7 mouse cellular contexts compared by ENCODE assay signal in genomic region chr4:41502986-41503412, GRCm38 (mm10). TPM values are rescaled to one million over a fixed set of nuclear protein-coding genes. Genes with fewer than 3 reads are reported as not detected.
DNase-seq lines count a peak whose midpoint lies in the region; ATAC-seq lines count a peak whose summit lies in the region.

AI464131 (minus strand) TSS chr4:41503076.

- peak within 1 kb of the TSS; percentile 48 for H3K27ac ChIP-seq in embryonic facial prominence, embryonic 12.5 days
- peak within 1 kb of the TSS; percentile 76; the same call in 1 of the 2 replicates for H3K27ac ChIP-seq in limb, embryonic 10.5 days
- peak within 1 kb of the TSS; percentile 60 for H3K27ac ChIP-seq in midbrain, embryonic 13.5 days

- peaks cover 44% of the 10 kb centered on the region for H3K27me3 ChIP-seq in embryonic facial prominence, embryonic 12.5 days
- peaks cover 70% of the 10 kb centered on the region for H3K27me3 ChIP-seq in limb, embryonic 10.5 days (ENCODE audit: low read depth, poor library complexity, severe bottlenecking)
- peaks cover 45% of the 10 kb centered on the region for H3K27me3 ChIP-seq in midbrain, embryonic 13.5 days

- peak; percentile 100 for DNase-seq in adrenal gland, postnatal 25 days
- DNase-seq in heart, adult 11 months: peak; percentile 100
- DNase-seq in kidney, adult 18-20 months: peak; percentile 98
- DNase-seq in limb, embryonic 10.5 days (ENCODE audit: low spot score): peak; percentile 98
- peak; percentile 59 for DNase-seq in spleen, adult 12 weeks (ENCODE audit: low spot score)

- H3K9ac ChIP-seq in embryonic facial prominence, embryonic 12.5 days: peak within 1 kb of the TSS; percentile 13; the same call in 1 of the 2 replicates
- H3K9ac ChIP-seq in midbrain, embryonic 13.5 days (replicated peaks): peak within 1 kb of the TSS; percentile 58

- H3K4me3 ChIP-seq in embryonic facial prominence, embryonic 12.5 days: peak within 1 kb of the TSS; percentile 35
- H3K4me3 ChIP-seq in limb, embryonic 10.5 days: peak within 1 kb of the TSS; percentile 52
- peak within 1 kb of the TSS; percentile 40 for H3K4me3 ChIP-seq in midbrain, embryonic 13.5 days (replicated peaks)

- peak; percentile 87 for ATAC-seq in embryonic facial prominence, embryonic 12.5 days (ENCODE audit: insufficient number of reproducible peaks, insufficient read depth, low FRiP score, low TSS enrichment)
- peak; percentile 87 for ATAC-seq in midbrain, embryonic 13.5 days

- H3K9me3 ChIP-seq in embryonic facial prominence, embryonic 12.5 days: no peaks in the 10 kb centered on the region
- H3K9me3 ChIP-seq in limb, embryonic 10.5 days (replicated peaks): no peaks in the 10 kb centered on the region
- no peaks in the 10 kb centered on the region for H3K9me3 ChIP-seq in midbrain, embryonic 13.5 days

- H3K4me2 ChIP-seq in embryonic facial prominence, embryonic 12.5 days (replicated peaks): peak within 1 kb of the TSS; percentile 58
- H3K4me2 ChIP-seq in midbrain, embryonic 13.5 days (replicated peaks): peak within 1 kb of the TSS; percentile 61

- peaks cover 40% of the 10 kb centered on the region for H3K4me1 ChIP-seq in embryonic facial prominence, embryonic 12.5 days
- peaks cover 53% of the 10 kb centered on the region for H3K4me1 ChIP-seq in limb, embryonic 10.5 days
- H3K4me1 ChIP-seq in midbrain, embryonic 13.5 days (replicated peaks): peaks cover 49% of the 10 kb centered on the region

- no peaks in the 10 kb centered on the region for H3K36me3 ChIP-seq in embryonic facial prominence, embryonic 12.5 days
- H3K36me3 ChIP-seq in limb, embryonic 10.5 days: no peaks in the 10 kb centered on the region
- H3K36me3 ChIP-seq in midbrain, embryonic 13.5 days: no peaks in the 10 kb centered on the region

- WGBS in embryonic facial prominence, embryonic 12.5 days: 1% methylated on average over 18 of the region's 18 CpGs
- under 1% methylated on average over 18 of the region's 18 CpGs for WGBS in limb, embryonic 10.5 days
- WGBS in midbrain, embryonic 13.5 days: 1% methylated on average over 17 of the region's 18 CpGs

RNA-seq across cellular contexts. Expression of gene AI464131, which starts in this region (rescaled TPM):
- total RNA-seq in adrenal gland, postnatal 25 days (2021): 15.4 and 17.4 TPM in 2 replicates
- polyA plus RNA-seq in embryonic facial prominence, embryonic 12.5 days (2016; fragmentation: Nextera tagmentation; extraction: Ambion mirVana): 8.5 and 9.5 TPM in 2 replicates
- 3.4 and 5.2 TPM in 2 replicates for polyA plus RNA-seq in limb, embryonic 10.5 days (2016; fragmentation: Nextera tagmentation; extraction: Ambion mirVana)
- polyA plus RNA-seq in midbrain, embryonic 13.5 days (2015; fragmentation: Nextera tagmentation; extraction: Ambion mirVana): 5.5 and 5.7 TPM in 2 replicates

Comparison
In these comparisons a context has a peak if more than half of its experiments do, and no peak if none do; other contexts are left out.
1. Peak in every context shown above with its lines: DNase-seq, ATAC-seq, H3K4me3 ChIP-seq and H3K27ac ChIP-seq.